Mouse (Mus musculus): ENCODE measurements around the gene Cpeb3. TPM values are rescaled to one million over a fixed set of nuclear protein-coding genes. Genes with fewer than 3 reads are reported as not detected.

The Cpeb3 gene
- polyA plus RNA-seq, 1 experiment = 2.2 TPM

DNA sequence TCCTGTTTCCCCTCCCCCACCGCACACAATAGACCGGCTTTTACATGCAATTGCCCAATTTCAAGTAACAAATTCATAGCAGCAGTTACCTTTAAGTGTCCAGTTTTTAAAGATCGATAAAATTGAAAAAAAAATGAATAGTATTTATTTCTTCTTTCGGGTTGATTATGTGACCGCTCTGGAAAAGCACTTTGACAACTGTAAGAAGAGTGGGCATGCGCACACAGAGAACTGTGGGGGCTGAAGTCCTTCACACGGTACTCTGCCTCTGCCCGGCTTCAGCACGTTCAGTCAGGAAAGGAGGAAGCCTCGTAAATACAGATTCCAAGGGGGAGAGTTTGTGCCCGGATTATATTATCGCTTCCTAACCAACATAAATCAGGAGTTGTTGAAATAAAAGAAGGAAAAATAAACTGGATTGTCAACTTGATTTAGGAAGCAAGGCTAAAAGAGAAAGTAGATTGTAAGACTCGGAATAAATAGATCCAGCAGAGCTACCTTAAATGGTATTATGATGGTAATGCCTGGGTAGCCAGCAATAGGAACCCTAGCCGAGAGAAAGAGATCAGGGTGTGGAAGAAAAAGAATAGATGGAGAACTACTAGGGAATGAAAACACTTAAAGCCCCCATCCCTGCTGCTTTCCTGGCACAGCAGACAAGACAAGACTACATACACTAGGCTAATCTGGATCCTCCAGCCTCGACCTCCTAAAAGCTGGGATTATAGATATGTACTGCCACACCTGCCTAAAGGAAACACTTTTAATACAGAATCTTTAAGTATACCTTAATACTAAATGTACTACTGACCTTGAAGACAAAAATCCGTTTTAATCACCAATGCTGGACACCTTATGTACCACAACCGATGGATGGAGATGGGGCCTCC is 30.3 kb downstream of the Cpeb3 start:
- H3K4me1 ChIP-seq (ENCODE audit: control insufficient read depth, insufficient read depth, low read length) = peaks cover 6% of the 10 kb centered on the region
- peak overlapping the region; percentile 15; the same call in 1 of the 2 replicates for H3K4me3 ChIP-seq (ENCODE audit: insufficient read depth, low read length)
- no peak overlapping the region for H3K27ac ChIP-seq (ENCODE audit: insufficient read depth, low read length)
- TF ChIP-seq CTCF (IDR thresholded peaks at IDR 0.05; ENCODE audit: borderline replicate concordance, insufficient read depth, low read length) (no peak), POLR2A (IDR thresholded peaks at IDR 0.05; ENCODE audit: low read depth, low read length) (no peak)

- TF ChIP-seq POLR2A (IDR thresholded peaks at IDR 0.05; ENCODE audit: low read depth, low read length) = no peak
- TF ChIP-seq CTCF (IDR thresholded peaks at IDR 0.05; ENCODE audit: borderline replicate concordance, insufficient read depth, low read length) = no peak
- H3K4me1 ChIP-seq (ENCODE audit: control insufficient read depth, insufficient read depth, low read length) = peaks cover 6% of the 10 kb centered on the region
- no peak overlapping the region for H3K4me3 ChIP-seq (ENCODE audit: insufficient read depth, low read length)
- no peak overlapping the region for H3K27ac ChIP-seq (ENCODE audit: insufficient read depth, low read length)
Observed at GRCm38 (mm10) chr19:37176879-37177462, 31.4 kb downstream of the Cpeb3 start.

DNA sequence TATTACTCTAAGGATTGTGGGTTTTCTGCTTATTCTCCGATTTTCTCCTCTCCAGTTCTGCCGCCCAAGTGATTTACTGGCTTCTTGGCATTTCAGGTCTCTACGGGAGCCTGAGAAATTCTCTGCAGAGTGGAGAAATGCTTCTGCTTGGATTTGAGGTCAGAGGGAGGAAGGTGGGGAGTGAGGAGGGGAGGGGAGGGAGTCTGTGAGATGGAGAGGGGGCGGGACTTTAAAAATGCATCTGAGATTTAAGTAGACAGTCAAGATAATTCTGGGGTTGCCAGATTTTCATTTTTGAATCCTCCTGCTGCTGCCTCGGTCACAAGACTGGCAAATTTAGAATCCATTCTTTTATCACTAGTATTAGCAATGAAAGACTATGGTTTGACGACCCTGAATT is 32.5 kb downstream of the Cpeb3 start:
- H3K27ac ChIP-seq (ENCODE audit: insufficient read depth, low read length) = no peak overlapping the region
- H3K4me3 ChIP-seq (ENCODE audit: insufficient read depth, low read length) = peak overlapping the region; percentile 75; the same call in 1 of the 2 replicates
- TF ChIP-seq CTCF (IDR thresholded peaks at IDR 0.05; ENCODE audit: borderline replicate concordance, insufficient read depth, low read length) (no peak), POLR2A (IDR thresholded peaks at IDR 0.05; ENCODE audit: low read depth, low read length) (no peak; the same call in 1 of the 2 replicates)
- H3K4me1 ChIP-seq (ENCODE audit: control insufficient read depth, insufficient read depth, low read length) = peaks cover 6% of the 10 kb centered on the region

DNA sequence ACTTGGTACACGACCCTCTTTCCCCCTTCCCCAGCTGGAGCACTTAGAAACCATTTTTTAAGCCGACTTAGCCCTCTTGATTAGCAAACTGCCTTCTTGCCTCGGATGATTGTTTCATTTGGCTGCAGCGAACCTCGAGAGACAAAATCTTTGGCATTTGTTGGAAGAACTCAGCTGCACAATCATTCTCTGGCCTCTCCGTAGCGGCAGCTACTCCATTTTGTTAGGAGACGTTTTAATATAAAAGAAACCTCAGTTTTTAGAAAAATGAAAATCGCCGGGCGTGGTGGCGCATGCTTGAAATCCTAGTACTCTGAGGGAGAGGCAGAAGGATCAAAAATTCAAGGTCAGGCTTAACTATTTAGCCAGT is 33.0 kb downstream of the Cpeb3 start:
- no peak for TF ChIP-seq CTCF (IDR thresholded peaks at IDR 0.05; ENCODE audit: borderline replicate concordance, insufficient read depth, low read length)
- no peak for TF ChIP-seq POLR2A (IDR thresholded peaks at IDR 0.05; ENCODE audit: low read depth, low read length)
- peak overlapping the region; percentile 66 for H3K27ac ChIP-seq (ENCODE audit: insufficient read depth, low read length)
- H3K4me3 ChIP-seq (ENCODE audit: insufficient read depth, low read length) = peak overlapping the region; percentile 75
- H3K4me1 ChIP-seq (ENCODE audit: control insufficient read depth, insufficient read depth, low read length) = peaks cover 6% of the 10 kb centered on the region

DNA sequence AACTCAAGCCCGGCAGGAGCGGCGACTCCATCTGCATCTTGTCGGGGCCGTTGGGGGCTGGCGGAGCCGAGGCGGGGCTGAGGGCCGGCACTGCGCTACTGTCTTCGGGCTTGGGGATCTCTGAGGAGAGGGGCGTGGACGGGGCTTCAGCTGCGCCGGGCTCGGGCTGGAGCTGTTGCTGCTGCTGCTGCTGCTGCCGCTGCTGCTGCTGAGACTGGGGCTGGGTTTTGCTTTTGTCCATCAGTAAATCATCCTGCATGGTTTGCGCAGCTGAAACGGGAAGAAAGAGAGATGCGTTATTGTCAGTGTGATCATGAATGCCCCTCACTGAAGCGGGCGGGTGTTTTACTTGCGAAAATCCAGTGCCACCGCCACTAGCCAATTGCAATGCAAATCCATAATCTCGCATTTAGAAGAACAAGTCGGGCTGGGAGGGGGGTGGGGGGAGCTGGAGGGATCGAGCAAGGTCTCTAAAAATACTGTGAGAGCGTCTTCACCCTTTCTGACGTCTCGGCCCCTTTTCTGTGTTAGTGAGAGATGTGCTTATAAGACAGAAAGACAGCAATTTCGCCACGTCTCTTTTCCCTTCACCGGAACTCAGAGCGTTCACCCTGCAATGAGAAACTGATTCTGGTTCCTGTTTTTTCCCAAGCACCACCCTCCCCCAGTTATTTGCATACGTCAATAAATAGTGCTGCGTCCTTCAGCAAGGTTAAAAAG is 33.5 kb downstream of the Cpeb3 start:
- H3K27ac ChIP-seq (ENCODE audit: insufficient read depth, low read length) = peak overlapping the region; percentile 66
- TF ChIP-seq POLR2A (IDR thresholded peaks at IDR 0.05; ENCODE audit: low read depth, low read length) (peak; percentile 40; the same call in 1 of the 2 replicates), CTCF (IDR thresholded peaks at IDR 0.05; ENCODE audit: borderline replicate concordance, insufficient read depth, low read length) (no peak)
- H3K4me1 ChIP-seq (ENCODE audit: control insufficient read depth, insufficient read depth, low read length) = peaks cover 6% of the 10 kb centered on the region
- H3K4me3 ChIP-seq (ENCODE audit: insufficient read depth, low read length) = peak overlapping the region; percentile 75

GRCm38 (mm10) chr19:37174116-37174715 is 34.2 kb downstream of the Cpeb3 start:
- Histone ChIP-seq H3K4me3 (ENCODE audit: insufficient read depth, low read length) (peak overlapping the region; percentile 75), H3K27ac (ENCODE audit: insufficient read depth, low read length) (no peak overlapping the region), H3K4me1 (ENCODE audit: control insufficient read depth, insufficient read depth, low read length) (peaks cover 6% of the 10 kb centered on the region)
- TF ChIP-seq POLR2A (IDR thresholded peaks at IDR 0.05; ENCODE audit: low read depth, low read length) (no peak), CTCF (IDR thresholded peaks at IDR 0.05; ENCODE audit: borderline replicate concordance, insufficient read depth, low read length) (no peak)

DNA sequence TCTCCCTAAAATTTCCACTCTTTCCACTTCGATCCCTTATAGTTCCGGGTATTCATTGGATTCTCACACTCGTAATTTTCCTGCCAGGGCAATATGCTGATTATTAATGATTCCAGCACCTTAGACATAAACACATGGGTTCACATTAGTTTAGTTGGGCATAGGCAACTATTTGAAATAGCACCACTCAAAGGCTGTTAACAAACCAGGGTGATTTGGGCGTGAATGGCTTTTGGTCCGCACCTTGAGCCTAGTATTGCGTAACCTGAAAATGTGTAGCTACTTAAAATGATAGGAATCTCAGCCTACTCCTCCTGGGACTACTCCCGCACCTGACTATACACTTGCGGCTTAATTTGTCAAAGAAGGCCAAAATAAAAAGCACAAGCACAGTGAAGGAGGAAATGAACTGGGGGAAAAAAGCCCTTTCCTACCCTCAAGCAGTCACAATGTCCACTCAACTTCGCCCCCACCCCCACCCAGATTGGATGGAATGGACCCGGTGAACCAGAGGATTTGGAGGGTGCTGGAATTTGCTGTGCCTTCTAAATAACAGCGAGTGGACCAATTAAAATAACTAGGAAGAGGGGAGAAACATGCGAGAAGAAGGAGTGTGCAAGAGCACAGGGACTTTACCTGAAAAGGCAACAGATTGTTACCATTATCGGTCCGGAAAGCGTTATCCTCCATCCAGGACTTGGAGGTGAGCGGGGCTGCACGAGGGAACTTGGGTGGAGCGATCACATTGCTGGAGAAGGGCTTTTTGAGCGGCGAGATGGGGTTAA is 34.9 kb downstream of the Cpeb3 start:
- Histone ChIP-seq H3K27ac (ENCODE audit: insufficient read depth, low read length) (no peak overlapping the region), H3K4me3 (ENCODE audit: insufficient read depth, low read length) (peak overlapping the region; percentile 75), H3K4me1 (ENCODE audit: control insufficient read depth, insufficient read depth, low read length) (peaks cover 6% of the 10 kb centered on the region)
- TF ChIP-seq CTCF (IDR thresholded peaks at IDR 0.05; ENCODE audit: borderline replicate concordance, insufficient read depth, low read length) = no peak

- Histone ChIP-seq H3K27ac (ENCODE audit: insufficient read depth, low read length) (no peak overlapping the region), H3K4me3 (ENCODE audit: insufficient read depth, low read length) (no peak overlapping the region), H3K4me1 (ENCODE audit: control insufficient read depth, insufficient read depth, low read length) (peaks cover 4% of the 10 kb centered on the region)
- TF ChIP-seq CTCF (IDR thresholded peaks at IDR 0.05; ENCODE audit: borderline replicate concordance, insufficient read depth, low read length) = no peak
Observed at GRCm38 (mm10) chr19:37172566-37173130, 35.8 kb downstream of the Cpeb3 start.

- Histone ChIP-seq H3K4me3 (ENCODE audit: insufficient read depth, low read length) (no peak overlapping the region), H3K4me1 (ENCODE audit: control insufficient read depth, insufficient read depth, low read length) (peaks cover 4% of the 10 kb centered on the region), H3K27ac (ENCODE audit: insufficient read depth, low read length) (no peak overlapping the region)
- TF ChIP-seq POLR2A (IDR thresholded peaks at IDR 0.05; ENCODE audit: low read depth, low read length) (no peak), CTCF (IDR thresholded peaks at IDR 0.05; ENCODE audit: borderline replicate concordance, insufficient read depth, low read length) (no peak)
Observed at GRCm38 (mm10) chr19:37172096-37172495, 36.3 kb downstream of the Cpeb3 start.
